In genomic region chr7:126502751-126503150, GRCm38 (mm10) we compare ENCODE assay signal across 8 mouse cellular contexts. TPM values are rescaled to one million over a fixed set of nuclear protein-coding genes. Genes with fewer than 3 reads are reported as not detected.
DNase-seq lines count a peak whose midpoint lies in the region; ATAC-seq lines count a peak whose summit lies in the region.

No protein-coding gene starts in this region.

- H3K4me3 ChIP-seq in kidney, embryonic 14.5 days (ENCODE audit: low read length), result peak overlapping the region; percentile 100
- peak overlapping the region; percentile 84 for H3K4me3 ChIP-seq in brown adipose tissue, adult 24 weeks (ENCODE audit: insufficient read depth, low read depth, low read length)
- H3K4me3 ChIP-seq in hindbrain, embryonic 14.5 days (replicated peaks; ENCODE audit: low read length), result peak overlapping the region; percentile 81
- peak overlapping the region; percentile 100 for H3K4me3 ChIP-seq in midbrain, embryonic 13.5 days (replicated peaks)

- H3K9me3 ChIP-seq in kidney, embryonic 14.5 days (ENCODE audit: control insufficient read depth, low read length), result no peaks in the 10 kb centered on the region
- no peaks in the 10 kb centered on the region for H3K9me3 ChIP-seq in hindbrain, embryonic 14.5 days (ENCODE audit: control insufficient read depth, low read length)
- no peaks in the 10 kb centered on the region for H3K9me3 ChIP-seq in midbrain, embryonic 13.5 days

- H3K4me1 ChIP-seq in kidney, embryonic 14.5 days (ENCODE audit: control insufficient read depth, insufficient read depth, low read length), result no peaks in the 10 kb centered on the region; the same call in 1 of the 2 replicates
- H3K4me1 ChIP-seq in brown adipose tissue, adult 24 weeks (ENCODE audit: control insufficient read depth, insufficient read depth, insufficient read length, low read length), result no peaks in the 10 kb centered on the region
- H3K4me1 ChIP-seq in hindbrain, embryonic 14.5 days (replicated peaks; ENCODE audit: control insufficient read depth, insufficient read depth, low read length), result peaks cover 11% of the 10 kb centered on the region; the same call in 1 of the 2 replicates
- peaks cover 23% of the 10 kb centered on the region for H3K4me1 ChIP-seq in midbrain, embryonic 13.5 days (replicated peaks)

- peaks cover 36% of the 10 kb centered on the region for H3K36me3 ChIP-seq in kidney, embryonic 14.5 days (ENCODE audit: control insufficient read depth, insufficient read depth, low read length)
- H3K36me3 ChIP-seq in hindbrain, embryonic 14.5 days (replicated peaks; ENCODE audit: control insufficient read depth, insufficient read depth), result peaks cover 35% of the 10 kb centered on the region
- H3K36me3 ChIP-seq in midbrain, embryonic 13.5 days, result peaks cover 35% of the 10 kb centered on the region

- H3K27ac ChIP-seq in kidney, embryonic 14.5 days (ENCODE audit: low read depth, low read length), result peak overlapping the region; percentile 100
- peak overlapping the region; percentile 82 for H3K27ac ChIP-seq in brown adipose tissue, adult 24 weeks (replicated peaks; ENCODE audit: low read depth, low read length)
- peak overlapping the region; percentile 97 for H3K27ac ChIP-seq in hindbrain, embryonic 14.5 days
- H3K27ac ChIP-seq in midbrain, embryonic 13.5 days, result peak overlapping the region; percentile 99

- DNase-seq in kidney, postnatal 14 days, result no peak
- DNase-seq in hindbrain, embryonic 14.5 days (ENCODE audit: low spot score), result no peak
- no peak for DNase-seq in layer of hippocampus, postnatal 25 days (ENCODE audit: extremely low spot score in 1 of 2, low spot score in 1 of 2)
- DNase-seq in left cerebral cortex, postnatal 14 days (ENCODE audit: low spot score in 2 of 2), result no peak
- no peak for DNase-seq in right cerebral cortex, postnatal 10 days (ENCODE audit: low spot score in 2 of 2)

- peak overlapping the region; percentile 100 for H3K9ac ChIP-seq in kidney, embryonic 14.5 days (ENCODE audit: low read depth, low read length)
- peak overlapping the region; percentile 91 for H3K9ac ChIP-seq in hindbrain, embryonic 14.5 days
- peak overlapping the region; percentile 99 for H3K9ac ChIP-seq in midbrain, embryonic 13.5 days (replicated peaks)

- peak overlapping the region; percentile 35 for H3K4me2 ChIP-seq in kidney, embryonic 14.5 days (replicated peaks; ENCODE audit: low read depth, low read length)
- H3K4me2 ChIP-seq in hindbrain, embryonic 14.5 days (replicated peaks), result peak overlapping the region; percentile 55
- peak overlapping the region; percentile 79 for H3K4me2 ChIP-seq in midbrain, embryonic 13.5 days (replicated peaks)

- ATAC-seq in kidney, embryonic 14.5 days (ENCODE audit: low FRiP score, low TSS enrichment), result no peak
- ATAC-seq in hindbrain, embryonic 14.5 days (ENCODE audit: low FRiP score), result no peak; the same call in 1 of the 2 replicates
- ATAC-seq in midbrain, embryonic 13.5 days, result no peak

- intact Hi-C loops in left cerebral cortex, postnatal 14 days (cut with DNase I), result loop anchor here (1.0 to 2.0 kb wide), 2 partner anchors 16 to 27 kb away; partner anchors contain the start of genes Sh2b1 and Tufm

- no peaks in the 10 kb centered on the region for H3K27me3 ChIP-seq in kidney, embryonic 14.5 days (ENCODE audit: control insufficient read depth, insufficient read depth, low read length)
- H3K27me3 ChIP-seq in hindbrain, embryonic 14.5 days (ENCODE audit: control insufficient read depth, insufficient read depth, low read length), result no peaks in the 10 kb centered on the region
- no peaks in the 10 kb centered on the region for H3K27me3 ChIP-seq in midbrain, embryonic 13.5 days

- 0% methylated on average over 40 of the region's 40 CpGs for WGBS in kidney, embryonic 14.5 days
- WGBS in hindbrain, embryonic 14.5 days, result under 1% methylated on average over 38 of the region's 40 CpGs
- WGBS in midbrain, embryonic 13.5 days, result under 1% methylated on average over 39 of the region's 40 CpGs

RNA-seq across cellular contexts. Expression of gene Atxn2l, which starts 0.5 kb away (rescaled TPM):
- 39.9 and 59.7 TPM in 2 replicates for polyA plus RNA-seq in kidney, embryonic 14.5 days (2014; fragmentation: Nextera tagmentation; extraction: Ambion mirVana)
- polyA plus RNA-seq in brown adipose tissue, adult 24 weeks (2012; ENCODE audit: insufficient read depth, insufficient read length, missing spikeins), result 21.4 and 27.7 TPM in 2 replicates
- 72.6 and 73.7 TPM in 2 replicates for polyA plus RNA-seq in hindbrain, embryonic 14.5 days (2014; fragmentation: Nextera tagmentation; extraction: Ambion mirVana)
- 65.1 and 76.5 TPM in 2 replicates for polyA plus RNA-seq in midbrain, embryonic 13.5 days (2015; fragmentation: Nextera tagmentation; extraction: Ambion mirVana)
- 100 to 1,000 TPM; 101 to 134 TPM for total RNA-seq in layer of hippocampus, postnatal 25 days (2021)
- total RNA-seq in left cerebral cortex, postnatal 14 days (2021), result 100 to 1,000 TPM; 116 to 119 TPM

RNA-seq across cellular contexts. Expression of gene Tufm, which starts 15.6 kb away (rescaled TPM):
- 145 and 159 TPM in 2 replicates for polyA plus RNA-seq in kidney, embryonic 14.5 days (2014; fragmentation: Nextera tagmentation; extraction: Ambion mirVana)
- polyA plus RNA-seq in brown adipose tissue, adult 24 weeks (2012; ENCODE audit: insufficient read depth, insufficient read length, missing spikeins), result 184 and 254 TPM in 2 replicates
- 116 and 136 TPM in 2 replicates for polyA plus RNA-seq in hindbrain, embryonic 14.5 days (2014; fragmentation: Nextera tagmentation; extraction: Ambion mirVana)
- polyA plus RNA-seq in midbrain, embryonic 13.5 days (2015; fragmentation: Nextera tagmentation; extraction: Ambion mirVana), result 117 and 124 TPM in 2 replicates
- total RNA-seq in layer of hippocampus, postnatal 25 days (2021), result 10 to 100 TPM; 77.2 to 78.8 TPM
- total RNA-seq in left cerebral cortex, postnatal 14 days (2021), result 10 to 100 TPM; 81.4 to 87.8 TPM

RNA-seq across cellular contexts. Expression of gene Sh2b1, which starts 27.5 kb away (rescaled TPM):
- polyA plus RNA-seq in kidney, embryonic 14.5 days (2014; fragmentation: Nextera tagmentation; extraction: Ambion mirVana), result 36.9 and 47.1 TPM in 2 replicates
- 34.7 and 38.2 TPM in 2 replicates for polyA plus RNA-seq in brown adipose tissue, adult 24 weeks (2012; ENCODE audit: insufficient read depth, insufficient read length, missing spikeins)
- 60.3 and 64.1 TPM in 2 replicates for polyA plus RNA-seq in hindbrain, embryonic 14.5 days (2014; fragmentation: Nextera tagmentation; extraction: Ambion mirVana)
- 63.7 and 69.5 TPM in 2 replicates for polyA plus RNA-seq in midbrain, embryonic 13.5 days (2015; fragmentation: Nextera tagmentation; extraction: Ambion mirVana)
- 10 to 100 TPM; 70.8 to 73.1 TPM for total RNA-seq in layer of hippocampus, postnatal 25 days (2021)
- total RNA-seq in left cerebral cortex, postnatal 14 days (2021), result 10 to 100 TPM; 68.4 to 75.0 TPM

RNA-seq across cellular contexts. Expression of gene Atp2a1, which starts 39.8 kb away (rescaled TPM):
- polyA plus RNA-seq in kidney, embryonic 14.5 days (2014; fragmentation: Nextera tagmentation; extraction: Ambion mirVana), result 1.3 and 1.6 TPM in 2 replicates
- polyA plus RNA-seq in brown adipose tissue, adult 24 weeks (2012; ENCODE audit: insufficient read depth, insufficient read length, missing spikeins), result 236 and 316 TPM in 2 replicates
- 0.30 and 0.31 TPM in 2 replicates for polyA plus RNA-seq in hindbrain, embryonic 14.5 days (2014; fragmentation: Nextera tagmentation; extraction: Ambion mirVana)
- polyA plus RNA-seq in midbrain, embryonic 13.5 days (2015; fragmentation: Nextera tagmentation; extraction: Ambion mirVana), result 0.32 and 0.49 TPM in 2 replicates
- 1 to 10 TPM in 1 of 2 experiments, under 1 TPM in 1; 0.76 to 1.0 TPM for total RNA-seq in layer of hippocampus, postnatal 25 days (2021)
- total RNA-seq in left cerebral cortex, postnatal 14 days (2021), result under 1 TPM in 1 of 2 experiments, not detected in 1; 0.21 TPM
